Mouse (Mus musculus) liver, postnatal 0 days (tissue): ENCODE measurements around the gene Phyhd1.

ENCODE experiments used
- CTCF ChIP-seq: sonication (generic); IDR thresholded peaks from 2 replicates; pipeline ENCODE4 v1.5.1; 2016; ENCODE audit warnings: antibody characterized with exemption, low read depth
- EP300 ChIP-seq: IDR thresholded peaks from 2 replicates; pipeline ENCODE4 v1.6.1; 2016; ENCODE audit warnings: antibody characterized with exemption, low read depth, mild to moderate bottlenecking

- TF ChIP-seq CTCF = no peak
- TF ChIP-seq EP300 = no peak
Observed at GRCm38 (mm10) chr2:30325296-30325695, 59.3 kb downstream of the Phyhd1 start.
